Mouse (Mus musculus) 3134 (cell line): ENCODE data around the gene Zeb2.
A peak's percentile ranks its signal among the peaks of the same experiment; 100 is the strongest.

Experiments
- DNase-seq: peaks from one replicate; pipeline ENCODE4 v3.0.0-alpha.2; 2011; ENCODE audit warnings: low spot score; ENCODE audit not compliant: insufficient read length; ENCODE audit errors: extremely low read depth

Gene Zeb2

DNA sequence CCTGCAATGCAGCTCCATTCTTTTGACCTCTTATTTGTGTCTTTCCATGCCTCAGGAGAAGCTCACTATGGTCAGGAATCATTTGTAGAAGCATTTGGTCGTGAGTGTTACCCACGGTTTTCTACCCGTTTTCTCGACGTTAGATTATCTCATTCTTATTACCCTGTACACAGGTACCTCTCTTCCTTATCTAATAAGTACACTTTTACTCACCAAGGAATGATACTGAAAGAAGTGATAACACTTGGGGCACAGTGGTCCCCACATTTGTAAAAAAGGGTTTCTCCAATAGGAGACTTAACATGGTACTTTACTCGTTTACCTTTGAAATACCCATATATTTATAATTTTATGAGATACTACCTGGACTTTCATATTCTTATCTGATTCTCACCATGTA lies 161.7 kb downstream of the Zeb2 start:
- no peak for DNase-seq

DNA sequence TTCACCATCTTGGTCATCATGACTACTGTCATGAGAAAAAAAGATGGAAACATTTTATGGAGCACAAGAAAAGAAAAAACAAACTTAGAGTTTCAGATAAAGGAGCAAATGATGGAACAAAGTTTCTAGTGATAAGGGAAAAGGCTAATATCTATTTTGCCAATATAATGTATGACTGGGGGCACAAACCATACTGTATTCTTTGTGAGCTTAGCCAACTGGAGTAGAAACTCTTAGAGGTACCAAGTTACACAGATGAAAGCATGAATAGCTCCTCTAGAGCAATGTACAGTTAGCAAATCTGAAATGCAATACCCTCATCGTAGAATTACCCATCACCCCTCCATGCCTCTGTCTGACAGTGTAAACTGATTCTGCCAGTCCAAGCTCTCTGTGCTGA lies 163.0 kb downstream of the Zeb2 start:
- no peak for DNase-seq

DNA sequence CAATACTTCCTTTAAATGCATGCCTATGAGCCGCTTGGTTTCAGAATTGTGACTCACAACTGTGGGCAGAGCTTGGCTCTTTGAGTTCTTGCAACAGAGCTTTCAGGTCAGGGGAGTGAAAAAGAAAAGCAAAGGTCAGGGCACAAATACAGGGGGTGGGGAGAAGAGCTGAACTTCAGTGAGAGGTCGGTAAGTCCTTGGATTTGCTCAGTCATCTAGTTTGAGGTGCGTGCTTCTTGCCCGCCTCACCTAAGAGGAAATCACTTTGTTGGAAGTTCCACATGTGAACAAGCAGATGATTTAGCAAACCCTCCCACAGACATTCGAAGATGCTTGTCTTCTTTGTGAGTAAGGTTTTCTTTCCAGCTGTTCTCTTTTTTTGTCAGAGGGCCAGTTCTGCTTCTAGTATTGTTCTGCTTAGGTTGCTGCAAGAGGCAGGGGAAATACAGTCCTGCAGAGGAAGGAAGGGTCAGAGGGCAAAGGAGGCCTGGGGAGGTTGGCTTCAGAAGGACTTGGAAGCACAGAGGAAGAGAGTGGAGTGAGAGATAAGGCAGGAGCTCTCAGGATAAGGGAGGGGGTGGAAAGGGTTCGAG lies 164.3 kb downstream of the Zeb2 start:
- DNase-seq = peak; percentile 72

DNA sequence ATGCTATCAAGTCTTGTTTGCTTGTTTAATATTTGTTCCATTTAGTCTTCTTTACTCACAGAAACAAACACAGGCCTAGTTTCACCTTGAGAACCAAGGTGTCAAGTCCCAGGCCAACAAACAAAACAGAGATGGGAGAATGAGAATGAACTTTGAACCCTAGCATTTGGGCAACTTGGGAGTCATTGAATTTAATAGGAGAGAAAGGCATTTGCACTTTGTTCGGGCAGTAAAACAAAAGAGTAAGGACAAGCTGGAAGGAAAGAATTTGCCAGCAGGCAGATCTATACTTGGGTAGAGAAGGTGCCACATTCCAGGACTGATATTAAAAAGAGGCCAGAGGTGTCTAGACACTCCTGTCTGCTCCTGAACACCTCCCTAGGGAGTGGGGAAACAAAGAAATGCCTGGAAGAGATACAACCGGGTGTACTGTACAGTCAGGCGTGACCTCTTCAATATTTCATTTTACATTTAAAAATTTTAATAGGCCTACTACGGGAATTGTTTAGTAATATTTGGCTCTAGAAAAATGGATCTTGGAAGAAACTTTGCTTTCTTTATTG lies 165.5 kb downstream of the Zeb2 start:
- no peak for DNase-seq

DNA sequence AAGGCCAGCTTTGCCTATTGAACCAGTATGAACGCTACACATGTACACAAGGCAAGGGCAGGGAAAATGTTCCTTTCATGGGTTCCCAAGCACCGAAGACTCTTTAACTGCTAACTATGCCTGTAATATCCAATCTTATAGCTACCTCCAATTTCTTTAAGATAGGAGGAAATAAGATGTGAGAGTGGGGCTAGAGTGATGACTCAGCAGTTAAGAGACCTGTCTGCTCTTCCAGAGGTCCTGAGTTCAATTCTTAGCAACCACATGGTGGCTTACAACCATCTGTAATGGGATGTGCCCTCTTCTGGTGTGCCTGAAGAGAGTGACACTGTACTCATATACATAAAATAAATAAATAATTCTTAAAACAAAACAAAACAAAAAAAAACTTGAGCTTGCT lies 172.5 kb downstream of the Zeb2 start:
- no peak for DNase-seq
